Mouse (Mus musculus) heart, embryonic 15.5 days (tissue): ENCODE data around the gene Jmjd6. TPM values are rescaled to one million over a fixed set of nuclear protein-coding genes. Genes with fewer than 3 reads are reported as not detected.

ENCODE experiments used
- ATAC-seq: fragments of 200-750 bp; cut with Nextera tagmentation; replicated peaks from 2 replicates; pipeline ENCODE4 v1.8.0; 2017; ENCODE audit warnings: low read depth, moderate TSS enrichment; ENCODE audit not compliant: insufficient number of reproducible peaks, insufficient read depth, low FRiP score
- H3K27ac ChIP-seq: fragments of 300-500 bp; sonication (generic); 2 replicates; pipeline ENCODE4 v1.5.1; 2015; ENCODE audit warnings: mild to moderate bottlenecking, inconsistent platforms
- H3K27me3 ChIP-seq: fragments of 300-500 bp; sonication (generic); 2 replicates; pipeline ENCODE4 v1.6.1; 2015; ENCODE audit warnings: inconsistent platforms
- H3K36me3 ChIP-seq: fragments of 300-500 bp; sonication (generic); 2 replicates; pipeline ENCODE4 v1.6.1; 2015; ENCODE audit warnings: mild to moderate bottlenecking, inconsistent platforms
- H3K4me1 ChIP-seq: fragments of 300-500 bp; sonication (generic); replicated peaks from 2 replicates; pipeline ENCODE4 v1.6.1; 2015; ENCODE audit warnings: inconsistent platforms
- H3K4me2 ChIP-seq: fragments of 300-500 bp; sonication (generic); 2 replicates; pipeline ENCODE4 v1.6.1; 2015; ENCODE audit warnings: inconsistent platforms, mild to moderate bottlenecking, moderate library complexity
- H3K4me3 ChIP-seq: fragments of 300-500 bp; sonication (generic); 2 replicates; pipeline ENCODE4 v1.5.1; 2015; ENCODE audit warnings: mild to moderate bottlenecking, inconsistent platforms
- H3K9ac ChIP-seq: fragments of 300-500 bp; sonication (generic); 2 replicates; pipeline ENCODE4 v1.6.1; 2015; ENCODE audit warnings: mild to moderate bottlenecking, inconsistent platforms
- H3K9me3 ChIP-seq: fragments of 300-500 bp; sonication (generic); replicated peaks from 2 replicates; pipeline ENCODE4 v1.6.1; 2016; ENCODE audit warnings: inconsistent platforms
- WGBS: fragments of 180-500 bp; shearing (Covaris S2); methylation state at CpG from one replicate; pipeline ENCODE4 v1.1.7; 2015; ENCODE audit warnings: mixed read lengths; 5-methylcytosine and 5-hydroxymethylcytosine counted together
- polyA plus RNA-seq: library from polyadenylated mRNA; unstranded; fragments of >200 nt; fragmentation: Nextera tagmentation; extraction: Ambion mirVana; gene quantifications from 2 replicates; pipeline ENCODE4 v1.2.1, GENCODE M21; 2015

The Jmjd6 gene
- polyA plus RNA-seq, 1 experiment from 2014 or later: 66.5 TPM

GRCm38 (mm10) chr11:116799364-116799763 lies 43.9 kb downstream of the Jmjd6 start:
- Histone ChIP-seq H3K4me3 (no peak overlapping the region), H3K4me2 (no peak overlapping the region), H3K4me1 (peaks cover 9% of the 10 kb centered on the region; the same call in 1 of the 2 replicates), H3K9me3 (no peaks in the 10 kb centered on the region), H3K27ac (no peak overlapping the region), H3K9ac (no peak overlapping the region), H3K36me3 (no peaks in the 10 kb centered on the region), H3K27me3 (no peaks in the 10 kb centered on the region)
- 48% methylated on average over 5 of the region's 5 CpGs for WGBS
- no peak for ATAC-seq

Other genes with a start within 250 kb of the Jmjd6 start
- gene Rhbdf2, start 216.4 kb downstream of the Jmjd6 start, polyA plus RNA-seq: 6.7 and 10.4 TPM in 2 replicates
- 1.3 and 1.4 TPM in 2 replicates for gene Prcd, start 189.9 kb downstream of the Jmjd6 start, polyA plus RNA-seq
- 9.1 and 11.6 TPM in 2 replicates for gene Cygb, start 189.1 kb downstream of the Jmjd6 start, polyA plus RNA-seq
- gene St6galnac1, start 67.9 kb downstream of the Jmjd6 start, polyA plus RNA-seq: not detected in 2 replicates
- gene Mxra7, start 15.4 kb downstream of the Jmjd6 start, polyA plus RNA-seq: 18.8 and 19.8 TPM in 2 replicates
- gene Mettl23, start 171 bp downstream of the Jmjd6 start, polyA plus RNA-seq: 63.0 and 63.4 TPM in 2 replicates
- 31.8 and 38.6 TPM in 2 replicates for gene Mfsd11, start 9.0 kb upstream of the Jmjd6 start, polyA plus RNA-seq
- 479 and 520 TPM in 2 replicates for gene Srsf2, start 9.6 kb upstream of the Jmjd6 start, polyA plus RNA-seq
- gene Mgat5b, start 75.4 kb upstream of the Jmjd6 start, polyA plus RNA-seq: 0.64 and 0.85 TPM in 2 replicates